Mouse (Mus musculus) lung, postnatal 10 days (tissue): ENCODE data around the gene Chrm2.

Experiments
- DNase-seq: peaks from one replicate; pipeline ENCODE4 v3.0.0; 2021

Gene Chrm2

GRCm38 (mm10) chr6:36387612-36388400 is at the start of gene Chrm2:
TSS of gene Chrm2 (plus strand) at chr6:36388084.
- no peak for DNase-seq

- no peak for DNase-seq
These were observed 13.9 kb upstream of the Chrm2 start for GRCm38 (mm10) chr6:36373983-36374382.

- no peak for DNase-seq
These were observed 9.9 kb upstream of the Chrm2 start for GRCm38 (mm10) chr6:36377936-36378335.

DNA sequence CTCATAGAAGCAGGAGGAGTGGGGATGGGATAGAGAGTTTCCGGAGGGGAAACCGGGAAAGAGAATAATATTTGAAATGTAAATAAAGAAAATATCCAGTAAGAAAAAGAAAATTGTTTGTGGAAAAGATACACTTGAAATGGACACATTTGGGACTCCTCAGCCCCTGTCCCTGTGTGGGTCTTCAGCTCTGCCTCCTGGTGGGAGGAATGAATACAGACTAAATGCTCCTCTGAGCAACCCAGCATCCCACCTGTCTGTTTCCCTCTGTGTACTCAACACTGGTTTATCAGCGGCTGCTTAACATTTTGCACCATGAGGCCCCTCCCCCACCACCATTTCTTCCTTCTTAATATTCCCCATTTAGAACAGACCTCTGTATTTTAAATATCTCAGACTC is 3.8 kb upstream of the Chrm2 start:
- DNase-seq = no peak

- no peak for DNase-seq
These were observed 746 bp downstream of the Chrm2 start for GRCm38 (mm10) chr6:36388401-36389259.

DNA sequence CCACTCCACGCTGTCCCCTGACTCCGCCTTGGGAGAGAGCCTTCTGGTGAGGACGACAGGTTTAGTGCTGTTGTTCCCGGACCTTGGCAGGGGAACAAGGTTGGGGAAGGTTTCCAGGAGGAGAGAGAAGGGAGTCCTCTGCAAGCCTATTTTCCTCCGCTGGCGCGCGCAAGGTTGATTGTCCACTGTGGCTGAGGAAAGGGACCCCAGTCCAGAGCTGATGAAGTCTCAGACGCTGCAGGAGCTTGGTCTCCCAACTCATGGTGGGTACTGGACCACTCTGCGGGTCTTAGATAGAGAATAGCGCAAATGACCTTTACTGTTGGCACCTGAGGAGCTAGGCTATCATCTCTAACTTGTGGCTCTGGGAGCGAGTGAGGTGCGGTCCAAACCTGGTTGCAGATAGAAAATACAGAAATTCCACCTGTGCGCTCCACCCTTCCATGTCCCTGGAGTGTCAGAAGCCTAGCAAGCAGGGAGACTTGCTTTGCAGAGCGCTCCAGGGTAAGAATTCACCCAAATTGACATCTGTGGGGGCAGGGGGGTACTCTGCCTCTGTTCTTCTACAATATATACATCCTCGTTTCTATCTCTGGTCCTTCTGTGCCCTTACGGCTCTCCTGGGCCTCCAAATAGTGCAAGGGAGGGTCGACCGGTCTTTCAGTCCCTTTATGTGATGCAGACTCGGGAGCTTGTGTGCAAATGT is 1.5 kb downstream of the Chrm2 start:
- no peak for DNase-seq

GRCm38 (mm10) chr6:36393705-36394104 is 5.8 kb downstream of the Chrm2 start:
- DNase-seq = no peak

- DNase-seq = peak; percentile 65
These were observed 17.3 kb downstream of the Chrm2 start for GRCm38 (mm10) chr6:36405139-36405538.

GRCm38 (mm10) chr6:36409016-36409415 is 21.1 kb downstream of the Chrm2 start:
- no peak for DNase-seq

- no peak for DNase-seq
These were observed 22.2 kb downstream of the Chrm2 start for GRCm38 (mm10) chr6:36410057-36410456.

DNA sequence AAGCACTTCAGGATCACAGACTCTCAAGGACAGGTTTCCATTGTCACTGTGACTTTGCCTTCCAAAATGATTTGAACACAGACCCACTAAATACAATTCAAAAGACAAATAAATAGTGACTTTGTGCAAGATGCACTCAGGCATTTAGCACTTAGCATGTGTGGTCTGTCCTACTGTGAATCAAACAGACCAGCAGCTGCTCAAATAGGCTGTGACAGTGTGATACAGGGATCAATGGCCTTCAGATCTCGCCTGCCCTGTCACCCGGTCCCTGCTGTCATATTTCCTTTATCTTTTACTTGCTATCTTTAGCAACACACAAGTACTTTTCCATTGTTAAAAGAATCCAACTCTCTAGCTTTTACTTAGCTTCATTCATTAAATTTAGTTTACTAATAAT is 31.8 kb downstream of the Chrm2 start:
- no peak for DNase-seq

GRCm38 (mm10) chr6:36437964-36438363 is 50.1 kb downstream of the Chrm2 start:
- DNase-seq = no peak

GRCm38 (mm10) chr6:36439218-36439617 is 51.3 kb downstream of the Chrm2 start:
- DNase-seq = no peak

DNA sequence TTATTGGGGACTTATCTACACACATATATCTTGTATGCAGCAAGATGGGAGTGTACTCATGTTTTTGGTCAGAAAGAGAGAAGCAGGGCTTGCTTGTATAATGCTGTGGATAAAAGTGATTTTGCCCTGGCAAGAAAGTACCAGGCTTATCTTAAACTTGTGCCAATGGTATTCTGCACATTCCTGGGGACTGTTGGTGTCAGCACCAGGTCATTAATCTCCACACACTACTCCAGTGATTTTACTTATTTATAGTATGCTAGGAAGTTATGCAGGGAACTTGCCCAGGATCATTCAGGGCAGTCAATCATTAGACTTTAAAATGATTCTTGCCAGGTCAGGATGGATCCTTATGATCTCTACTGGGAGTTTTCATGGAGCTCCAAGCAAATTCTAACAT is 63.6 kb downstream of the Chrm2 start:
- DNase-seq = no peak

DNA sequence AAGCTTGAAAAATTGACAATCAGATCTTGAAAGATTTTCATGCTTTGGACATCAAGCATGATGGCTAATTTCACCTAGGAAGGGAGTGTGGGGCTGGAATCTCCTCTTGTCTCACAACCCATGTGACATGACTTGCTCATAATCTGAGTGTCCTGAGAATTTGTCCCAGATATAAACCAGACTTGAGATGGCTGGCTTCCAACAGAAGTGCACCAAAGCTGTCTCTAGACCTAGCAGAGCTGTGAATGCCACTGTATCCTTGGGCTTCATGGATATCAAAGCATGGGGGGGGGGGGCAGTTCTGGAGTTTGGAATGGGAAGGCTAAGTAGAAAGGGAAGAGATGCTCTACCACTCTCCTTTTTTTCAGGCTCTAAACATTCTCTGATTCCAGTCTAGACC is 67.2 kb downstream of the Chrm2 start:
- no peak for DNase-seq

- no peak for DNase-seq
These were observed 69.1 kb downstream of the Chrm2 start for GRCm38 (mm10) chr6:36457015-36457414.

DNA sequence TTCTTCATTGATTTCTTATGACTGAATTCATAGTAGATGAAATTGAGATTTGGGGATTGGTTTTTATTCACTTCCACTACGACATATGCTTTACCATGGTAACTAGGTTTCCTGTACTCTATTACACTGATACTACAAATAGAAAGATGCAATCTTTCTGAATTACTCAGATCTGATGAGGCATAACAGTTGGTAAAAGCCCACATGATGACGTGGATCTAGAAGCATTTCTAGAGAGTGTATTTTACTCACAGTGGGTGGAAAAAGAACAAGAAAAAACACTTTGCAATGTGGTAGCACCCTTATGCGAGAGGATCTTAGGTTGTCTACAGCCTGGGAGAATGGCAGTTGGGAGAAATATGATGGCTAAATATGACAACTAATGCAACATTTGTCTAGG is 76.1 kb downstream of the Chrm2 start:
- no peak for DNase-seq

DNA sequence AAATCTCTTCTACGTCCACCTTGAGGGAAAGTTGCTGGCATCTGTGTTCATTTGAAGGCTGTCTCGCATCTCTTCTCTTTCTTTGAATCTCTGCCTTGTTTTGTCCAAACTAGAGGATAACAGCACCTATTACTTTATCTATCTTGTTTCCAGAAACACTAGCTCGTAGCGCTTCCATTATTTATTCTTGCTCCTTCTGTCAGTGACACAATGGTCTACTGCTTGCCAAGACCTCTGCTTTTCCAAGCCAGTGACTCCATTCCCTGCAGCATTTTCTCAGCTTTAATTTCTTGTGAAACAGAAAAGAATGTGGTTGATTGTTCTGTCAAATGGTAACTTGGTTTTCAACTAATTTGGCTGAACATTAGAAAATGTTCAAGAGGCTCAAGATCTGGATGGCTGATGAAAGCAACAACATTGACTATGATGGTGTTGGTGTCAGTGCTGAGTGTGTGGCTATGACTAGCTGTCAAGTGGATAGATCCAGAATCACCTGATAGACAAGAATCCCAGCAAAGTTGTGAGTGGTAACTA is 96.3 kb downstream of the Chrm2 start:
- peak; percentile 8 for DNase-seq

- no peak for DNase-seq
These were observed 119.3 kb downstream of the Chrm2 start for GRCm38 (mm10) chr6:36507008-36507663.

GRCm38 (mm10) chr6:36507946-36508345 is 120.1 kb downstream of the Chrm2 start:
- peak; percentile 62 for DNase-seq

- DNase-seq = no peak
These were observed 120.6 kb downstream of the Chrm2 start for GRCm38 (mm10) chr6:36508469-36508868.

GRCm38 (mm10) chr6:36516508-36516907 is 128.6 kb downstream of the Chrm2 start:
- no peak for DNase-seq

DNA sequence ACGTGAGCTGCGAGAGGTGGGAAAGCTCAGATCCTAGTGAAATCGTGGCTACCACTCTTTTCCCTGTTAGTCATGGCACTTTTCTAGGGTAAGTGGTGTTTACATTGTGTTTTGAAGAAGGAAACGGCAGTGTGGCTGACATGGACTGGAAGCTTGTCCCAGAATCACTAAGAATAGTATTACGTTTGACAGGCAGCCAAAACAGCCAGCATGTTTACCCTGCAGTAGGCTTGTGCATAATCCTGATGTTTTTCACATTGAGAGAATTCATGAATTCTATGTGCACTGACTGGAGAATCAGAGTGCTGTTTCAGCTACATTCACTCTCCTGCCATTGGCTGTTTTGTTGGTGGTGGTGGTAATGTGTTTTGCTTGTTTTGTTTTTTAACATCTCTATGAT is 129.4 kb downstream of the Chrm2 start:
- DNase-seq = peak; percentile 56
